Mouse (Mus musculus) ES-E14 (cell line): Measurements from ENCODE around the gene Chst15.

Experiments used
- CHD2 ChIP-seq: IDR thresholded peaks from 2 replicates; pipeline ENCODE4 v1.6.1; 2014; ENCODE audit warnings: mild to moderate bottlenecking, low read depth, low read length, inconsistent platforms
- HCFC1 ChIP-seq: IDR thresholded peaks from 2 replicates; pipeline ENCODE4 v1.6.1; 2012; ENCODE audit warnings: low read length, inconsistent platforms, borderline replicate concordance; ENCODE audit not compliant: insufficient read depth
- ZC3H11A ChIP-seq: IDR thresholded peaks from 2 replicates; pipeline ENCODE4 v1.6.1; 2012; ENCODE audit warnings: low read depth, mild to moderate bottlenecking, inconsistent platforms, low read length, borderline replicate concordance
- ZNF384 ChIP-seq: IDR thresholded peaks from 2 replicates; pipeline ENCODE4 v1.6.1; 2012; ENCODE audit warnings: low read depth, low read length, inconsistent platforms

DNA sequence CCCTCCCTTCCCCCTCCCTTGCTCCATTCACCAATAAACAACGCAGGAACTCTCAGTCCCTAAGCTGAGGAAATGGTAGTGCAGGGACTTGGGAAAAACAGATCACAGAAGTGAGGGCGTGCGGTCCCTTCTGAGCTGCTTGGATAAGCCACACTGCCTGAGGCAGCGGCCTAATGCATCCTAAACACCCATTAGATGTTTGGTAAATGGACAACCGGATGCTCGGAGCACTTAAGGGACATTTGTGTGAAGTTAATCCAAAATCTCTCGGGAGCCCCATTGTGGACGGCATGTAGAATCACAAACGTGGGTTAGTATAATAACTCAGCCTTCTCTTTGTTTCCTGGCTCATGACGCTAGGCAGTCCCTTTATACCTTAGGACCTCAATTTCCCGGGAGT lies 15.1 kb upstream of the Chst15 start:
- TF ChIP-seq CHD2, result no peak
- no peak for TF ChIP-seq ZC3H11A
- no peak for TF ChIP-seq ZNF384
- no peak for TF ChIP-seq HCFC1
